Mouse (Mus musculus) ovary, postnatal 36 days (tissue): Measurements from ENCODE around the gene Elob.

Source experiments
- DNase-seq: peaks from one replicate; pipeline ENCODE4 v3.0.0; 2022; ENCODE audit warnings: low spot score, mixed read lengths

Elob gene

DNA sequence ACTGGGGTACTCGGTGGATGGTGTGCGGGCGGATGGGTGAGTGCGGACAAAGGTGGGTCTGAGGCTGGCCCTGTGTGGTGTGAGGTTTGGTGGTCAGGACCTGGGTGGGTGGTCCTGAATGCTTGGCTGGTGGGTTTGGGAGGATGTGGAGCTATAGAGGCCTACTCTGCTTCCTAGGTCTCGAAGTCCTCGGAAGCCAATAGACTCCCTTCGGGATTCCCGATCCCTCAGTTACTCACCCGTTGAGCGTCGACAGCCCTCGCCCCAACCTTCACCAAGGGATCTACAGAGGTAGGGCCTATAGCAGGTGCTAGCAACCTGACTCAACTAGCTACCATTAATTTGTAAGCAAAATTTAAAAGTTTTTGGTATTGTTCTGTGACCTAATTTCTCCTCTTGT lies 5.3 kb downstream of the Elob start:
- DNase-seq = no peak

DNA sequence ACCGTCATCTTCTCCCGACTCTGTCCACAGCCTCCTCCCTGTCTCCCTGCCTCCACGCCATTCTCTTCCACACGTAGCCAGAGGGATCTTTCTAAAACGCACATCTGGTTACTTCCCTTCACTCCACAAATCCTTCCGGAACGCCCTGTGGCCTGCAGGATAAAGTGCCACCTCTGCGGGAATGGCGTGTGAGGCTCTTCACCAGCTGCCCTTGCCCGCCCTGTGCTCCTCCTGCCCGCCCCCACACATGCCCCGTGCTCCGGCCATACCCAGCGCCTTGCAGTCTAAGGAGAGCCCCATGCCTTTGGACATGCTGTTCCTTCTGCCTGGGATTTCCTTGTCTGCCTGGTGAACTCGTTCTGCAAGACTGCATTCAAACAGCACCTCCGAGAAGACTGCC lies 5.9 kb downstream of the Elob start:
- no peak for DNase-seq

DNA sequence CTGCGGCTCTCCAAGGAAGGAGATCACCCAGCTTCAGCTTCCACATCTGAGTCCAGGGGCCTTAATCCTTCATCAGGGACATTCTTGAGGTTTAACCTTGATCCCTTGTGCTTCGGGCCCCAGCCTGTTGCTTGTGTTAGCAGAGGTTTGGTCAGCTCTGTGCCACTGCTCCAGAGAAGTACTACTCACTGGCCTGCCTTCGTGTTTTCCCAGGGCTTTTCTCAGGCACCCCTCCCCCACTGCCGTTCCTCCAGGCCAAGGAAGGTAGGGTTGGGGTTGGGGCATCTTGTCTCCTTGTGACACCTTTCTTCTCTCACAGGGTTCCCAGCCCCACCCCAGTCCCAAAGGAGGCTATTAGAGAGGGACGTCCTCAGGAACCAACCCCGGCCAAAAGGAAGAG lies 6.8 kb downstream of the Elob start:
- DNase-seq = no peak

DNA sequence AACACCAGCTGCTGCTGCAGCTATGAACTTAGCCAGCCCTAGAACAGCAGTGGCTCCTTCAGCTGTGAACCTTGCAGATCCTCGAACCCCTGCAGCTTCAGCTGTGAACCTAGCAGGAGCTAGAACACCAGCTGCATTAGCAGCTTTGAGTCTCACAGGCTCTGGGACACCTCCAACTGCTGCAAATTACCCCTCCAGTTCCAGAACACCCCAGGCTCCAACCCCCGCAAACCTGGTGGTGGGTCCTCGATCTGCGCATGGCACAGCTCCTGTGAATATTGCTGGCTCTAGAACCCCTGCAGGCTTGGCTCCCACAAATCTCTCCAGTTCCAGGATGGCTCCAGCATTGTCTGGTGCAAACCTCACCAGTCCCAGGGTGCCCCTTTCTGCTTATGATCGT lies 8.2 kb downstream of the Elob start:
- DNase-seq = no peak

DNA sequence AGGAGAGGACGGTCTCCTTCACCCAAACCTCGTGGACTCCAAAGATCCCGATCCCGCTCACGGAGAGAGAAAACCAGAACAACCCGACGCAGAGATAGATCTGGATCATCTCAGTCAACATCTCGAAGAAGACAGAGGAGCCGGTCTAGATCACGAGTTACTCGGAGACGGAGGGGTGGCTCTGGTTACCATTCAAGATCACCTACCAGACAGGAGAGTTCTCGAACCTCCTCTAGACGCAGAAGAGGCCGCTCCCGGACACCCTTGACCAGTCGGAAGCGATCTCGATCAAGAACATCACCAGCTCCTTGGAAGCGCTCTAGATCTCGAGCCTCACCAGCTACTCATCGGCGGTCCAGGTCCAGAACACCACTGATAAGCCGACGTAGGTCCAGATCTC lies 9.7 kb downstream of the Elob start:
- no peak for DNase-seq

DNA sequence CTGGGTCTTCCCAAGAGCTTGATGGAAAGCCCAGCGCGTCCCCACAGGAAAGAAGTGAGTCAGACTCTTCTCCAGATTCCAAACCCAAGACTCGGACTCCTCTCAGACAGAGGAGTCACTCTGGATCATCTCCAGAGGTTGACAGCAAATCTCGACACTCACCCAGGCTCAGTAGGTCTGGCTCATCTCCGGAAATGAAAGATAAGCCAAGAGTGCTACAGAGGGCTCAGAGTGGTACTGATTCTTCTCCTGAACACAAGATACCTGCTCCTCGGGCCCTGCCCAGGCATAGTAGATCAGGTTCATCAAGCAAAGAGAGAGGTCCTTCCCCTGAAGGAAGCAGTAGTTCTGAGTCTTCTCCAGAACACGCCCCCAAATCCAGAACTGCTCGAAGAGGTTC lies 10.4 kb downstream of the Elob start:
- no peak for DNase-seq

DNA sequence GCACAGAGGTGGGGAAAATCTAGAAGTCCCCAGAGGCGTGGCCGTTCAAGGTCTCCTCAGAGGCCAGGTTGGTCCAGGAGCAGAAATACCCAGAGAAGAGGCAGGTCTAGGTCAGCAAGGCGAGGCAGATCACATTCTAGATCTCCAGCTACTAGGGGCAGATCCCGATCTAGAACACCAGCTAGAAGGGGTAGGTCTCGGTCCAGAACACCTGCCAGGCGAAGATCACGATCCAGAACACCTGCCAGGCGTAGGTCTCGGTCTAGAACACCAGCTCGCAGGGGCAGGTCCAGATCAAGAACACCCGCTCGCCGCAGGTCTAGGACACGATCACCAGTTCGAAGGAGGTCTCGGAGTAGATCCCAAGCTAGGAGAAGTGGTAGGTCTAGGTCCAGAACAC lies 13.3 kb downstream of the Elob start:
- no peak for DNase-seq

DNA sequence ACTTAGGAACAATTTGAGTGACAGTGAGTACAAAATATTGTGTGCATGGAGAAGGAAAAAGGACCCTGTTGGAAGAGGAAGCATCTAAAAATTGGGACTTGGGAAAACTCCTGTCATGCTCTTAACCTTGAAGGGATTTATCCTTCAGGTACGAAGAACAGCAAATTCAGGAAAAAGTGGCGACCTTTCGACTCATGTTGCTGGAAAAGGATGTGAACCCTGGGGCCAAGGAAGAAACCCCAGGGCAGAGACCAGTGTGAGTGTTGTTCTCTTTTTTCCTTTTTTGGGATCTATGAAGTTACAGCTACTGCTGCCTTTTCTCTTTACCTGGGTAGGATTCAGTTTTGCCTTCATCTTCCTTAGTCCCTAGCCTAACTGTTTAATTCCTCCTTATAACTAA lies 21.0 kb downstream of the Elob start:
- DNase-seq = no peak

DNA sequence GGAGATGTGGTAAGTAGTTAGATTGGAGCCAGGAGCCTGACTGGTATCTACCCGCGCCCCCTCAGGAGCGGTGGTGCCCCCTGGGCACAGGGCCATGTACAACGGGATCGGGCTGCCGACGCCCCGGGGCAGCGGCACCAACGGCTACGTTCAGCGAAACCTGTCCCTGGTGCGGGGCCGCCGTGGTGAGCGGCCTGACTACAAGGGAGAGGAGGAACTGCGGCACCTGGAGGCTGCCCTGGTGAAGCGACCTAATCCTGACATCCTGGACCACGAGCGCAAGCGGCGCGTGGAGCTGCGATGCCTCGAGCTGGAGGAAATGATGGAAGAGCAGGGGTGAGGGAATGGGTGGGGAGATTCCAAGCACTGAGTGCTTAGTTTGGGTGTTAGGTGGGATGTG lies 22.1 kb downstream of the Elob start:
- peak; percentile 46 for DNase-seq

DNA sequence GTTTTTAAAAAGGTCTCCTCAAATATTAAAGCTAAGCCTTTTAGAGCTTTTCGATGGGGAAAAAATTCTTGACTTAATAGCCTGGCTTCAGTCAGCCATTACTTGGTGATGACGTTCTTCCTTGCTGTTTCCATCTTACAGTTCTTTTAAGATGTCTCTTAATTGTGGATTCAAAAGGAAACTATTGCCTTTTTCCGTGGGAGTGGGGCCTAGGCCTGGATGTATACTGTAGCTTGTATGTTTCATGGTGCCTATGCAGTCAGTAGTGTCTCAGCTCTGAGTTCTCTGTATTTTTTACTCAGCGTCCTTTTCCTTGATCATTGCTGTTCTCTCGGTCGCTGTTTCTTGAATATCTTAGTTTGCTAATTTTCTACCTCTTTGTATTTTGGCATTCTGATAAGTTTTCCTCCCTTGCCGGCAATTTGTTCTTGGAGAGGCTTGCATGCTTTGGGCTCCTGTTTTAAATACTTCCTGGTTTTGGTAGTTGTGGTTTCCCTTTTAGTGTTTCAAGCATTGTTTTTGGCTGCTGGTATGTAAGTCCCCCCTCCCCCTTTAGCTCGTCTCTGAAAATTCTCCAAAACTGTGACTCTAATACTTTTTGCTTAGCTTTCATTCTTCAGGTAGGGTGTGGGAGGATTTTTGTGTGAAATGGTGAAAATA lies 24.4 kb downstream of the Elob start:
- no peak for DNase-seq

DNA sequence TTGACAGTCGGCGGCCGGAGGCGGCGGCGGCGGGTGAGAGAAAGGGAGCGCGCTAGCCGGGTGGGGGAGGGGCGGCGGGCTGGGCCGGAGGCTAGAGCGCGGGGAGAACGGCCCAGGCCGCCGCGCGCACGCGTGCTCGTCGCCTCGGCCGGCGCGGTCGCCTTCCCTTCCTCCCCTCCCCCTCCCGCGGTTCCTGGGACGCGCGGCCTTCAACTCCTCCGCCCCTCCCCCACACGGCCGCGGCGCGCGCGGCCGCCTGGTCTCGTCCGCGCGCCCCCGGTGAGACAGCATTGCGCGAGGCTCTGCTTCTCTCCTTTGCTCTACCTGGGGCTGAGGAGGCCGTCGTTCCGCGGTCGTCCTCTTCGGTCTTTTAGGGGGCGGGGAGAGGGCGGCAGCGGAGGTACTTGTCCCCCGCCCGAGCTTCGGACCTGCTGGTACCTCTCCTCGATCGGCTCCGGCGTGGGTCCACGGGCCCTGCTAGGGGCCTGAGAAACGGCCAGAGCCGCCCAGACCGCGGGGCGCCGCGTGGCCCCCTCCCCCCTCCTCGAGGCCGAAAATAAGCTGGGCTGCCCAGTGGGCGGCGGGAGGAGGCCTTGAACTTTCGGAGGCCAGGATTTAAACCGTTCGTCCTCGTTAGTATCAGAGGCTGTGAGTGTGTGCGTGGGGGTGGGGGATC lies 25.4 kb downstream of the Elob start:
- DNase-seq = peak; percentile 84

DNA sequence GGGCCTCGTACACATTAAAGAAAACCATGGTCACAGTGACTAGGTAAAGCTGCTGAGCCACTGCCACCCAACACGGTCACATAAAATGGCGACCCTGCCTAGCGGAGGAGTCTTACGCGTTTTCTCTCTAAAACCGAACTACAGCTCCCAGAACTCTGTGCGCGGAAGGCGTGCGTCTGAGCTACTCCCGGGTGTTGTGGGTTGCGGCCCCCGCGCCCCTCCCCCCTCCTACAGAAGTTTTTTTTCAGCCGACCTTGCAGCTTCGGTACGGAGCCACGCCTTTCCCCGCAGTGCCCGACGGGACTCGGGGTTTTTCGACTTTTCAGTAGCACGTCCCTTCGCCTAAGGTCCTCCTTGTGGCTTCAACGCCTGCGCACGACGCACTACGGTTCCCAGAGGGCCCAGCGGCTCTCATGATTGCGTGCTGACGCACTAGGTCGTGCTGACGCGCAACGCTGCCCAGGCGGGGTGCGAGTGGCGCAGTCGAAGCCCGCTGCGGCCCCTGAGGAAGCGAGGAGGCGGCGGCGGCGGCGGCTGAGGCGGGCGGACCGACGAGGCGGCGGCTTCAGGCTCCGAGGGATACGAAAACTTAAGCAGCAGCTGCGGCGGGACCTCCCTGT lies 26.1 kb downstream of the Elob start:
- peak; percentile 94 for DNase-seq

DNA sequence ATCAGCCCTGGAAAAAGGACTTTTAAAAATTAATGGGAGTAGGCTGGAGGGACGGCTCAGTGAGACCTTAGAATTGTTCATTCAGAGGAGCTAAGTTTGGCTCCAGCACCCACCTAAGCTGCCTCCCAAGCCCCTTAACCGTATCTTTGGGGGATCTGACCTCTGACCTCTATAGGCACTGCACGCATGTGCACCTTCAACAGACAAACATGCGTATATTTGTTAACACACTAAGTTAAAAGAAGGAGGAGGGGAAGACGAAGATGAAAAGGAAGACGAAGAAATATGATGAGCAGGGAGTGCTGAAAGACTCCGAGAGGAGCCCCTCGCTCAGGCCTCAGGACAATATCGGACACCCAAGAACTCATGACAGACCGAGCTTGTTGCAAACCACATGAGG lies 27.3 kb downstream of the Elob start:
- no peak for DNase-seq

DNA sequence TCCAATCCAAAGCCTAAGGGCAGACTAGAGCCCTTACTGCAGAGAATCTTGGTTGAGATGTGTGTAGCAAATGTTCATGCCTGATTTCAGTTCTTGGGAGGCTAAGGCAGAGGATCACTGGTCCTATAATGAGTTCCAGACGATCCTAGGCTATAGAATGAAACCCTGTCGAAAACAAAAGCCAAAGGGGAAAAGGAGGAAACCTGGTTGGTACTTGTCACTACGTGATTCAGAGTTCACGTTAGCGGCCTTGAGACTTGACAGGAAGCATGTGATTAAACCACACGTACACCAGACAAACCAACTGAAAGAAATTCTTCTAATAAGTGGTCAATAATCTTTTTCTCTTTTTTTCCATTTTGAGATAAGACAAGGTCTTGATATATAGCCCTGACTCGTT lies 31.6 kb downstream of the Elob start:
- DNase-seq = no peak

DNA sequence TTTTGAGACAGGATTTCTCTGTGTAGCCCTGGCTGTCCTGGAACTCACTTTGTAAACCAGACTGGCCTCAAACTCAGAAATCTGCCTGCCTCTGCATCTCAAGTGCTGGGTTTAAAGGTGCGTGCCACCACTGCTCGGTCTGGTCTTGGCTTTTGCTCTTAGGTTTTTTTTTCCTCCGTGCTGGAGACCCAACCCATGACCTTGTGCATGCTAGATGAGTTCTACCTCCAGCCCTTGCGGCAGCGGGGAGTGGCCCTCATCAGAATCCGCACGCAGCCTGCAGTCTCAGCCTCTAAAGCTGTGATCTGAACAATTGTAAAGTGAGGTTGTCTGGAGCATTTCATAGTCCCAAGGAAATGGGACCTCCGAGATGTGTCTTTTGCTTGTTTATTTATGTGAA lies 33.6 kb downstream of the Elob start:
- no peak for DNase-seq

DNA sequence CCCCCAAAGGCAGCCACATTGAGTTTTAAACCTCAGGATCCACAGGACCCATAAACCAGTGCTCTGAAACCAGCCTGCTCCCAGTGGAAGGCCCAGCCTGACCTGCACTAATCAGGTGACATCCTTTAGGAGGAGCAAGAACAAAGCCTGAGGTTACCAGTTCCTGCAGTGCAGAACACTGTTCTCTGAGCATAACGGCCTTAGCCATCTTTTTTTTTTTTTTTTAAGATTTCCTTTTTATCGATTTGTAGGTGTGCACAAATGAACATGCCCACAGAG lies 37.9 kb downstream of the Elob start:
- DNase-seq = no peak

DNA sequence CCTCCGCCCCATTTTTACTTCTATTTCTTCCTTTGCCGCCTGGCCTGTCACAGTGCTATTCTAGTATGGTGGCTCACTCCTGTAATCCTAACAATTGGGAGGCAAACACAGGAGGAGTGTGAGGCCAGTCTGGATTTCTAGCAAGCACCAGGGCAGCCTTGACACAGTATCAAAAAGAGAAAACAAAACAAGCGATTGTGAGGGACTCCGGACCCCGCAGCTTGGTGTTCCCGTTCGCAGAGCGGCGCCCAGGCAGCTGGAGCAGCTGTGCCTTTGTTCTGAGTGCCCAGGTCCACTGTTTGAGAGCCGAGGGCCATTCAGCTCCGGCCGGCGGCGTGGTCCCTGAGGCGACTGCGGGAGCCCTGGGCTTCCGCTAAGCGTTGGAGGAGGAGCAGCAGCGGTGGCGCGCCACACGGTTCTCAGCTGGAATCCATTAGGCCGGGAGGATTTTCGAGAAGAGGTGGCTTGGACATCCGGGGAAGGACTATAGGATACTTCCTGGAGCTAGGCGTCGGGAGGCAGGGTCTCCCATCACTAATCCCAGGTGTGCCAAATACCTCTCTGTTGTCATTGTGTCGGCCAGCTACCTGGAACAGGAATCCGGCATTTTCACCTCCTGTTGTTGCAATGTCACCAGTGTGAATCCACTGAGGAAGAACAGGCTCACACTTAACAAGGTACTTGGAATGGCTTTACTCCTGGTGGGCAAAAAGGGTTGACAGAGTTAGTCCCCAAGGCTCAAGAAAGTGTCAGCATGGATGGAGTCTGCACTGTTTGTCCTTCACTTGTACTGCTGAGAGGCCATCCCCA lies 38.5 kb downstream of the Elob start, which contains the start of gene Srrm2:
Srrm2 (plus strand) TSS at position 264 of the 810 bp plus-strand sequence.
- peak; percentile 72 for DNase-seq

DNA sequence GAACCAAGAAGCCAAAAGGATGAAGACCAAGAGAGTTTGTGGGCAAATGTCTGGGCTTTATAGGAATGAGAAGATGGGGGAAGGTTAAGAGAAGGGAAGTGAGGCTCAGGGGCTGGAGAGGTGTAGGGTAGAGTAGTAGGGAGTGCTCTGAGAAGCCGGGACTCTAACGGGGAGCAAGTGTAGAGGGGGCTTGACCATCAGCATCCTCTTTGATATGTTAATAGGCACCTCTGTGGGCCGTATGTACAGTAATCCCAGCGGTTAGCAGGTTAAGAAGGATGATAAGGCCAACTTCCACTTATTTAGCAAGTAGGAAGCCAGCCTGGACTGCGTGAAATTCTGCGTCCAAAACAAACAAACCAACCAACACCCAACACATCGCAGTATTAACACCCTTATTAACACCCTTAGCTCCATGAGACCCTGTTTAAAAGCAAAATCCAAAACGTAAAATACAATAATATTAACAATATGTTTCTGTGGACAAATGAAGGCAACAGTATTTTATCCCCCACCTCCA lies 39.1 kb downstream of the Elob start:
- DNase-seq = no peak

DNA sequence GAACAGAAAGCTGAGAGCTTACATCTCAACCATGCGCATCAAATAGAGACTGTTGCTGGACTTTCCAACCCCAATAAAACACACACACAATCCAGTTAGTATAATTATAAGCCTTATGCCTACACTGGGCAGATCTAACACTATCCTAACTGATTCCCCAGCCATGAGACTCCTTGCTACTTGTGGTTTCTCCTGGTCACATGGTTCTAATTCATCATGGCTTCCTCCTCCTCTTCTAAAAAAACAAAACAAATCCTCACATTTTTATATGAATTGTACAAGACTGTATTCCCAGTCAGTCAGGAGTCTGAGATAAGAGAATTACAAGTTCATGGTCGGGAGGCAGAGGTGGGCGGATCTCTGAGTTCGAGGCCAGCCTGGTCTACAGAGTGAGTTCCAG lies 40.0 kb downstream of the Elob start:
- no peak for DNase-seq

DNA sequence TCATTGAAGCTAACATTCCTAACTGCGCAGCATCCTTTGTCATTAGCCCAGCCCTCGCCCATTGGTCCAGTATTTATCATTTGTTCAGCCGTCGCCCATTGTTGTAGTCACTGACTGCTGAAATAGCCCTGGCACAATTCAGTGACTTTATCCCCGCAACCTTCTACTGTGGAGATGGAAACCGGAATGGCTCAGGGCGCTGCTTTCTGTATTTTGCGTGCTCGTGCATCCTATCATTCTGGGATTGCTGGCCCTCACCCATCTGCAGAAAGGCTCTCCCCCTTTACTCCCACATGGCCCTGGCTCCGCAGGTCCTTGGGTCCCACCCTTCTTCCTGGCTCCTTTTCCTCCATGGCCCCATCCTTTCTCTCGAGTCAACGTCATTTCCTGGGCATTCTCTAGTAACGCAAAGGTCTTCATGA lies 42.4 kb downstream of the Elob start:
- no peak for DNase-seq

DNA sequence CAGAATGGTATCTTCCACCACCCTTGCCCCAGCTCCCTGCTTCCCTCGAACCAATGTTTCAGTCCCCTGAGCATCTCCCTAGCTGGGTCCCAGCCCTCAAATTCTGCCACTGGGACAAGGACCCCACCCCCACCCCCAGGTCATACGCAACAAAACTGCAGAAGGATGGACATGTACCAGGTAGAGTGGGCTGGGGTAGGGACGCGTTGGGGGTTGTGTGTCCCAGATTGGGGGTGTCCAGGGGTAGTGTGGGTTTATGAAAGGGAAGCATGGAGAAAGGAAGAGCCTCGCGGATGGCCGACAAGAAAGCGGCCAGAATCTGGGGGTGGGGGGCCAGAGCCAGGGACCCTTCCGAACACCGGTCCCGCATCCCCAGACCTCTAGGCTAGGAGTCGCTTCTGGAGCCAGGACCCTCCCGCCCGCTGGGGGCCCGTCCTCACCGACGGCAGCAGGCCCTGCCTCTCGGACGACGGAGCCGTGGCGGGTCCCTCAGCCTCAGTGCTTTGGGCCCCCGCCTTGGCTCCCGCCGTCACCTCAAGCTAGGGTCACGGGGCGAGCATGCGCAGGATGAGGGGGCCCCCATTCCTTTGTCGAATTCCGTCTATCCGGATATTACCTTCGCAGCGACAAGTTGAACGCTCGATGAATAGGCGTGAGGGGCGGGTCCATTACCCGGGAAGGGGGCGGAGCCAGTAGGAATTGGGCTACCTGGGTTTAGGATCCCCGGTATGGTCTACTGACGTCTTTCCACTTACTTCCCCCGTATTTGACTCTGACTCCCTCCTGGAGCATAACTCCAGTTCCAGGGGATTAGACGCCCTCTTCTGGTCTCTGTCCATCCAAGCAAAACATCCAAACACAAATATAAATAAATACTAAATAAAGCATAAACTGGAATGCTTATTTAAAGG lies 43.1 kb downstream of the Elob start, which contains the start of gene Flywch2:
Flywch2 (minus strand) TSS at position 521 of the 911 bp plus-strand sequence.
- DNase-seq = peak; percentile 75

DNA sequence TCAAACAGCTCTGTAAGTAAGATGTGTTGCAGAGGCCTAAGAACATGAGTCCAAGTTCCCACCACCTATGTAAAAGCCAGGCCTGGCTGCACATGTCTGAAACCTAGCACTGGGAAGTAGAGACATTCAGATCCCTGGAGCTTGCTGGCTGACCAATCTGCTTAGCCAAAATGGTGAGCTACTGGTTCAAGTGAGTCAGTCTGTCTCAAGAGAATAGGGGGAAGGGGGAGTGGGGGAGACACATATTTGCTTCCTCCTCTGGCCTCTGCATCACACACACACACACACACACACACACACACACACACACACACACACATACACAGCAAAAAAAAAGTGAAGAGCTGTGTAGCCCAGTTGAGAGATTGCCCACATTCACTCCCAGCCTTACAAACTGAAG lies 45.6 kb downstream of the Elob start:
- DNase-seq = no peak
